Mouse (Mus musculus): ENCODE data around the gene Zmiz2. TPM values are rescaled to one million over a fixed set of nuclear protein-coding genes. Genes with fewer than 3 reads are reported as not detected.
"Not testable (repeated sequence)": the region's sequence is repeated elsewhere in the genome, so short reads cannot be mapped to it uniquely, and the experiment has no call there.

Gene Zmiz2
- total RNA-seq, 1 experiment from 2014 or later = 14.8 TPM

- no peak for ATAC-seq (replicated peaks in 1 of 2; ENCODE audit: insufficient read depth in 1 of 2, low FRiP score in 2 of 2, low TSS enrichment in 1 of 2, low read depth in 1 of 2, poor library complexity in 2 of 2, severe bottlenecking in 2 of 2)
Measured at GRCm38 (mm10) chr11:6445441-6445840, 56.6 kb downstream of the Zmiz2 start.

GRCm38 (mm10) chr11:6445951-6446350 lies 57.1 kb downstream of the Zmiz2 start:
- no peak for ATAC-seq (replicated peaks in 1 of 2; ENCODE audit: insufficient read depth in 1 of 2, low FRiP score in 2 of 2, low TSS enrichment in 1 of 2, low read depth in 1 of 2, poor library complexity in 2 of 2, severe bottlenecking in 2 of 2)

- ATAC-seq (replicated peaks in 1 of 2; ENCODE audit: insufficient read depth in 1 of 2, low FRiP score in 2 of 2, low TSS enrichment in 1 of 2, low read depth in 1 of 2, poor library complexity in 2 of 2, severe bottlenecking in 2 of 2) = no peak
Measured at GRCm38 (mm10) chr11:6447493-6447892, 58.6 kb downstream of the Zmiz2 start.

- not testable (repeated sequence) for ATAC-seq (replicated peaks in 1 of 2; ENCODE audit: insufficient read depth in 1 of 2, low FRiP score in 2 of 2, low TSS enrichment in 1 of 2, low read depth in 1 of 2, poor library complexity in 2 of 2, severe bottlenecking in 2 of 2)
Measured at GRCm38 (mm10) chr11:6448155-6448554, 59.3 kb downstream of the Zmiz2 start.

Other genes with a start within 250 kb of the Zmiz2 start
- gene A730071L15Rik, start 189.0 kb upstream of the Zmiz2 start, total RNA-seq (2017) = 0.63 TPM in 1 of 2 replicates, not detected in the other
- gene Nudcd3, start 188.7 kb upstream of the Zmiz2 start, total RNA-seq (2017) = 37.8 and 38.0 TPM in 2 replicates
- gene Npc1l1, start 158.9 kb upstream of the Zmiz2 start, total RNA-seq (2017) = not detected in 2 replicates
- gene Ddx56, start 121.3 kb upstream of the Zmiz2 start, total RNA-seq (2017) = 38.0 and 54.7 TPM in 2 replicates
- 50.3 and 67.4 TPM in 2 replicates for gene Tmed4, start 114.2 kb upstream of the Zmiz2 start, total RNA-seq (2017)
- gene Ogdh, start 97.4 kb upstream of the Zmiz2 start, total RNA-seq (2017) = 71.7 and 94.2 TPM in 2 replicates
- gene Ppia, start 26.4 kb downstream of the Zmiz2 start, total RNA-seq (2017) = 1,374 and 1,758 TPM in 2 replicates
- 138 and 152 TPM in 2 replicates for gene H2afv, start 55.4 kb downstream of the Zmiz2 start, total RNA-seq (2017)
- gene Purb, start 86.8 kb downstream of the Zmiz2 start, total RNA-seq (2017) = 75.8 and 78.8 TPM in 2 replicates
- 41.4 and 46.3 TPM in 2 replicates for gene Myo1g, start 131.9 kb downstream of the Zmiz2 start, total RNA-seq (2017)
- gene Ccm2, start 157.8 kb downstream of the Zmiz2 start, total RNA-seq (2017) = 46.1 and 80.2 TPM in 2 replicates
- 0.05 TPM in 1 of 2 replicates, not detected in the other for gene Nacad, start 217.0 kb downstream of the Zmiz2 start, total RNA-seq (2017)
- 19.9 and 36.6 TPM in 2 replicates for gene Tbrg4, start 237.0 kb downstream of the Zmiz2 start, total RNA-seq (2017)
- gene Wap, start 249.6 kb downstream of the Zmiz2 start, total RNA-seq (2017) = not detected in 2 replicates

All from hematopoietic stem cell, adult 5-6 weeks (primary cell).